Mouse (Mus musculus): Measurements from ENCODE around the gene Golga3. TPM values are rescaled to one million over a fixed set of nuclear protein-coding genes. Genes with fewer than 3 reads are reported as not detected.
A peak's percentile ranks its signal among the peaks of the same experiment; 100 is the strongest.

Golga3 gene
- 21.0 and 26.0 TPM in 2 replicates for polyA plus RNA-seq (2014; fragmentation: Nextera tagmentation; extraction: Ambion mirVana)

DNA sequence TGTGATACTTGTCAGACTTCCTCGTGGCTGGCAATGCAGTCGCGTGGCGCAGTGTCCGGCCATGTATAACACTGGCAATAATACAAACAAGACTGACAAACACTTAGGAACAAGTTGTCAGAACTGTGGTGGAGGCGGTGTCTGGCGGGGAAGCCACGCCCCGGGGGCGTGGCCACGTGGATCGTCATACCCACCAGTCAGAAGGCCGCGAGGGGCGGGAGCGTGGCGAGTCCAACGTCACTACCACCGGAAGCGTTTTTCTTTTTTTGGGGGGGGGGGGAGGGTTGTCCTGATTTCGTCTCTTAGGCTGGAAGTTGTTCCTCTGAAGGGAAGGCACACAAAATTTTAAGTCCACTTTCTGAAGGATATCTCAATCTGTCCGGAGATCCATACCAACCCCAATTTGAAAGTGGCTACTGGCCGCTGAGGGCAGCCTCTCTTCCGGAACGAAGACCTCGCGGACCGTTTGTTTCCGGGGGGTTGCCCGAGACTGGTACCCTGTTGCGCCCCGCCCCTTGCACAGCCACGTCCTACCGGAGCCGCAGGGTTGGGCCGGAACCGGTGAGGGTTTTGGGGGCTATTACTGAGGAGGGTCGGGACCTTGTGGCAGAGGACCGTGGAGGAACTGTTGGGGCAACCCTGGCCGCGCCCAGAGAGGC is at the start of gene Golga3:
Gene Golga3 (plus strand): TSS at position 340 of the 659 bp plus-strand sequence.
- H3K27me3 ChIP-seq (ENCODE audit: control insufficient read depth, insufficient read depth, low read length): no peaks in the 10 kb centered on the region
- no peaks in the 10 kb centered on the region for H3K4me1 ChIP-seq (replicated peaks; ENCODE audit: control insufficient read depth, insufficient read depth, low read length)
- peak within 1 kb of the TSS; percentile 64 for H3K4me2 ChIP-seq (replicated peaks; ENCODE audit: low read depth, low read length)
- peak within 1 kb of the TSS; percentile 82 for H3K4me3 ChIP-seq (ENCODE audit: low read depth, low read length)
- H3K9ac ChIP-seq (ENCODE audit: low read depth, low read length): peak within 1 kb of the TSS; percentile 89
- no peaks in the 10 kb centered on the region for H3K9me3 ChIP-seq (ENCODE audit: control insufficient read depth, low read length)
- ATAC-seq (ENCODE audit: low FRiP score) (peak; percentile 98), DNase-seq (ENCODE audit: low spot score) (peak; percentile 98)
- H3K36me3 ChIP-seq (ENCODE audit: control insufficient read depth, insufficient read depth, low read length): no peaks in the 10 kb centered on the region
- under 1% methylated on average over 41 of the region's 41 CpGs for WGBS
- H3K27ac ChIP-seq (ENCODE audit: low read depth, low read length): peak within 1 kb of the TSS; percentile 27; the same call in 1 of the 2 replicates

DNA sequence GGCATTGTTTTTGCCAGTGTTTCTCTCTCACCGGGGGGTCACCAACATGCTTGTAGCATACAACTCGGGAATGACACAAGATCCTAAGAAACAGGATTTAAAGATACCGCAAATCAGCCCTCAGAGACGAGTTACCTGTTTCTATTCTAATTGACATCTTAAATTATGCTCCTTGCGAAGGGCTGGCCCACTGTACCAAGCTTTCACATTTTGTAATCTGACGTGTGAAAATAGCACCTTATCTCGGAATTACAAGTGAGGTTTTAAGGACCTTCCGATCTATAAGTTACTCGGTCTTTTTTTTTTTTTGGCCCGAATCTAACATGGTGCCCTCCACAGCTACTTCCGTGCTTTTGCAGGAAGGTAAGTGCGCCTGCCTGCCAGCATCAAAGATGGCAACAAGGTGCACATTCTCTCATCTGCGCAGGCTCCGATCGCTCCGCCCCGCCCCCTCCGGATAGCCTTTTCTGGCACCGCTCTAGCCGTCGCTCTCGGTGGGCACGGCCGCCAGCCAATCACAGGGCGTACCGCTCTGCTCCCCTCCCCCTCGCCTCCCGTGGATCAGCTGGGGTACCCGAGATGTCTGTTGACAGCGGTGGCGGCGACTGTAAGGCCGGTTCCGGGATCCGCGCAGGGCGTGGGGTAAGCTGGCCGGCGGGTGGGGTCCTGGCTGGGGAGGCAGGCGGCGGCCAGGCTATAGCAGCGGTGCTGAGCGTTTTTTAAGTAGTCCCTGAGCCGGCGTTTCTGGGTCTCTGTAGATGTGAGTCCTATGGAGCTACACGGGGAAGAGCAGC is 41.0 kb upstream of the Golga3 start, which contains the start of gene Chfr:
Gene Chfr (plus strand): TSS at position 550 of the 794 bp plus-strand sequence.
- Histone ChIP-seq H3K4me3 (ENCODE audit: low read depth, low read length) (peak within 1 kb of the TSS; percentile 85), H3K4me1 (replicated peaks; ENCODE audit: control insufficient read depth, insufficient read depth, low read length) (no peaks in the 10 kb centered on the region), H3K36me3 (ENCODE audit: control insufficient read depth, insufficient read depth, low read length) (peaks cover 4% of the 10 kb centered on the region; the same call in 1 of the 2 replicates), H3K9ac (ENCODE audit: low read depth, low read length) (peak within 1 kb of the TSS; percentile 75), H3K9me3 (ENCODE audit: control insufficient read depth, low read length) (no peaks in the 10 kb centered on the region), H3K4me2 (replicated peaks; ENCODE audit: low read depth, low read length) (peak within 1 kb of the TSS; percentile 71), H3K27me3 (ENCODE audit: control insufficient read depth, insufficient read depth, low read length) (no peaks in the 10 kb centered on the region), H3K27ac (ENCODE audit: low read depth, low read length) (peak within 1 kb of the TSS; percentile 54)
- DNase-seq (ENCODE audit: low spot score) (peak; percentile 98), ATAC-seq (ENCODE audit: low FRiP score) (peak; percentile 100)
- WGBS: 3% methylated on average over 46 of the region's 46 CpGs

DNA sequence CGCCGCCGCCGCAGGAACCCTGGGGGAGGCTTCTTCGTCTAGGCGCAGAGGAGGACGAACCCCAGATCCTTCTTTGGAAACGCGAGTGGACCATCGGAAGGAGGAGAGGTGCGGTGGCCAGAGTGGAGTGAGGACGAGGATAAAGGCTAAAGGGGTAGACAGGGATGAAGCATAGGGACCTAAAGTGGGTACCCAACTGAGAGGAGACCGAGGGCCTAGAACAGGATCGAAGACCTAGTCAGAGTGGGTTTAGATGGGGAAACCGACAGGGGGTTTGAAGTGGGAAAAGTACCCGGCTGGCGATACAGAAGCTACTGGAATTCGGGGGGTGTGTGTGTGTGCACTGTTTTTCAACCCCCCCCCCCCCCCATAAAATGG is 40.4 kb upstream of the Golga3 start:
- 8% methylated on average over 18 of the region's 18 CpGs for WGBS
- Histone ChIP-seq H3K4me3 (ENCODE audit: low read depth, low read length) (peak overlapping the region; percentile 85), H3K9me3 (ENCODE audit: control insufficient read depth, low read length) (no peaks in the 10 kb centered on the region), H3K4me2 (replicated peaks; ENCODE audit: low read depth, low read length) (peak overlapping the region; percentile 71), H3K9ac (ENCODE audit: low read depth, low read length) (peak overlapping the region; percentile 75), H3K27me3 (ENCODE audit: control insufficient read depth, insufficient read depth, low read length) (no peaks in the 10 kb centered on the region), H3K4me1 (replicated peaks; ENCODE audit: control insufficient read depth, insufficient read depth, low read length) (no peaks in the 10 kb centered on the region), H3K27ac (ENCODE audit: low read depth, low read length) (peak overlapping the region; percentile 54), H3K36me3 (ENCODE audit: control insufficient read depth, insufficient read depth, low read length) (no peaks in the 10 kb centered on the region)
- ATAC-seq (ENCODE audit: low FRiP score) (peak; percentile 47; the same call in 1 of the 2 replicates), DNase-seq (ENCODE audit: low spot score) (no peak)

DNA sequence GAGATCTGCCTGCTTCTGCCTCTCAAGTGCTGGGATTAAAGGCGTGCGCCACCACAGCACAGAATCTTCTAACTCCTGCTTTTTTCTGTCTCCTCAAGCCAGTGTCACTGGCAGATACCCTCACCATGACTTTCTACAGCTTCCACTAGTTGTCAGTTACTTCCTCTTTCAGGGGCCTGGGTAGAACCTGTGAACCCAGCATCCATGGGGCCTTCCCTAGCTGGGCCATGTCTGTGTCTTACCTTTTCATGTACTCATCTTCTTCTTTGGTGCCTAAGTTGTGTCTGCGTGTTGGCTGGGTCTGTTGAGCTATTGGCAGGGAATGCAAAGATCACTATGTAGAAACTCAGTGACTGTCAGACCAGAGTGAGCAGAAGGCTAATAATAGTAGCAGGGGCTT is 38.7 kb upstream of the Golga3 start:
- H3K27me3 ChIP-seq (ENCODE audit: control insufficient read depth, insufficient read depth, low read length): no peaks in the 10 kb centered on the region
- H3K4me1 ChIP-seq (replicated peaks; ENCODE audit: control insufficient read depth, insufficient read depth, low read length): no peaks in the 10 kb centered on the region
- no peak overlapping the region for H3K27ac ChIP-seq (ENCODE audit: low read depth, low read length)
- no peak overlapping the region for H3K4me2 ChIP-seq (replicated peaks; ENCODE audit: low read depth, low read length)
- no peak for DNase-seq (ENCODE audit: low spot score)
- H3K9ac ChIP-seq (ENCODE audit: low read depth, low read length): no peak overlapping the region
- no peak overlapping the region for H3K4me3 ChIP-seq (ENCODE audit: low read depth, low read length)
- WGBS: 91% methylated on average over 3 of the region's 3 CpGs
- H3K9me3 ChIP-seq (ENCODE audit: control insufficient read depth, low read length): no peaks in the 10 kb centered on the region
- 0 out of 2 replicates have a peak, but pooled peaks cover 2% of the 10 kb centered on the region for H3K36me3 ChIP-seq (ENCODE audit: control insufficient read depth, insufficient read depth, low read length)
- no peak for ATAC-seq (ENCODE audit: low FRiP score)

DNA sequence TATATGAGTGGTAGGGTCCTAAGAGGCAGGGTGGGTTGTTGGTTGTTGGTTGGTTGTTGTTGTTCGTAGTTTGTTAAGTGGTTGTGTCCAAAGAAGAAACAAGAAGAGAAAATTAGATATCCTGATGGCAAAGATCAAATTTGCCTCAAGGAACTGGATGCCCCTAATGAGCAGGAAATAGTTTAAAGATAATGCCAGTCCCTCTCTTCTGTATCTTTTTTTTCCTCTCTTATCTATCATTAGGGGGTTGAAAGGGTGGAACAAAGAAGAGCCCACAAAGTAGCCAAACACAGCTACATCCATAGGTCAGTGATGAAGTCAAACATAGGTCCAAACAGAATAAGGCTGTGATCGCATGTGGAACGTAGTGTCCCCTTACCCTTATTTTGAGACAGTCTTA is 37.2 kb upstream of the Golga3 start:
- DNase-seq (ENCODE audit: low spot score): no peak
- Histone ChIP-seq H3K4me3 (ENCODE audit: low read depth, low read length) (no peak overlapping the region), H3K27ac (ENCODE audit: low read depth, low read length) (no peak overlapping the region), H3K36me3 (ENCODE audit: control insufficient read depth, insufficient read depth, low read length) (0 out of 2 replicates have a peak, but pooled peaks cover 2% of the 10 kb centered on the region), H3K4me2 (replicated peaks; ENCODE audit: low read depth, low read length) (no peak overlapping the region), H3K9ac (ENCODE audit: low read depth, low read length) (no peak overlapping the region), H3K4me1 (replicated peaks; ENCODE audit: control insufficient read depth, insufficient read depth, low read length) (no peaks in the 10 kb centered on the region), H3K9me3 (ENCODE audit: control insufficient read depth, low read length) (no peaks in the 10 kb centered on the region), H3K27me3 (ENCODE audit: control insufficient read depth, insufficient read depth, low read length) (no peaks in the 10 kb centered on the region)
- 97% methylated on average over 3 of the region's 3 CpGs for WGBS
- ATAC-seq (ENCODE audit: low FRiP score): no peak

DNA sequence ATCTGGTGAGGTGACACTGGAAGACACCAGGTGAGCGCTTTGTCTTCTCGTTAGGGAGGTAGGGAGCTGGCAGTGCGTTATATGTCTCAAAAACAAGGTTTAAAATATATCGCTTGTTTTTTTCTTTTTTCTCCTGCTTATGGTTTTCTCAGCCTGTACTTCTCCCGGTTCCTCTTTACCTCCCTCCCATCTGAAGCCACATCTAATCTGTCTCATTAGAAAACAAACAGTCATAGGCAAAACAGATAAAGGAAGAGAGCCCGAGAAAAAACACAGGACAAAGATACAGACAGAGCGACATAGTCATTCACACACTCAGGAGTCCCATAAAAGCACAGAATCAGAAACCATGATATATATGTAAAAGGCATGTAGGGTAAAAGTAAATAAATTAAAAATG is 36.1 kb upstream of the Golga3 start:
- Histone ChIP-seq H3K4me2 (replicated peaks; ENCODE audit: low read depth, low read length) (no peak overlapping the region), H3K9ac (ENCODE audit: low read depth, low read length) (no peak overlapping the region), H3K4me3 (ENCODE audit: low read depth, low read length) (no peak overlapping the region), H3K27ac (ENCODE audit: low read depth, low read length) (no peak overlapping the region), H3K36me3 (ENCODE audit: control insufficient read depth, insufficient read depth, low read length) (0 out of 2 replicates have a peak, but pooled peaks cover 2% of the 10 kb centered on the region), H3K9me3 (ENCODE audit: control insufficient read depth, low read length) (no peaks in the 10 kb centered on the region), H3K4me1 (replicated peaks; ENCODE audit: control insufficient read depth, insufficient read depth, low read length) (no peaks in the 10 kb centered on the region), H3K27me3 (ENCODE audit: control insufficient read depth, insufficient read depth, low read length) (no peaks in the 10 kb centered on the region)
- 96% methylated on average over 7 of the region's 7 CpGs for whole genome bisulfite sequencing
- ATAC-seq (ENCODE audit: low FRiP score) (no peak), DNase-seq (ENCODE audit: low spot score) (no peak)

DNA sequence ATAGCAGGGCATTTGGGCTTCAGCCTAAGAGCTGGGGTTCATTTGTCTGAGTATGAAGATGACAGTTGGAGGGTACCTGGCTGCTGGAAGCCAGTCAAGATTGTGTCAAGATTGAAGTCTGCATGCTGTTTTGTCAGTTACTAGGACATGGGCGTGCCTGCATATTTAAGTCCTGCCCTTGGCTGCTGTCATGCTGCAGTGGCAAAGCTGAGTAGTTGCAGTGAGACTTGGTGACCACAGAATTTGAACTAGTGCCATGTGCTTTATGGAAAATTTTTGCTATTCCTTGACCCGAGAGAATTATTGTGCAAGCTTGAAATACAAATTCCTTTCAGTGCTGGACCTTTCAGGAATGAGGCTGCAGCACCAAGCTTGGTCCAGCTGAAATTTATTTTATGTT is 34.2 kb upstream of the Golga3 start:
- H3K36me3 ChIP-seq (ENCODE audit: control insufficient read depth, insufficient read depth, low read length): 0 out of 2 replicates have a peak, but pooled peaks cover 5% of the 10 kb centered on the region
- no peak for DNase-seq (ENCODE audit: low spot score)
- no peak for ATAC-seq (ENCODE audit: low FRiP score)
- no peaks in the 10 kb centered on the region for H3K4me1 ChIP-seq (replicated peaks; ENCODE audit: control insufficient read depth, insufficient read depth, low read length)
- no peak overlapping the region for H3K4me2 ChIP-seq (replicated peaks; ENCODE audit: low read depth, low read length)
- WGBS: 91% methylated on average over 2 of the region's 2 CpGs
- no peak overlapping the region for H3K4me3 ChIP-seq (ENCODE audit: low read depth, low read length)
- H3K9me3 ChIP-seq (ENCODE audit: control insufficient read depth, low read length): no peaks in the 10 kb centered on the region
- no peak overlapping the region for H3K9ac ChIP-seq (ENCODE audit: low read depth, low read length)
- no peak overlapping the region for H3K27ac ChIP-seq (ENCODE audit: low read depth, low read length)
- no peaks in the 10 kb centered on the region for H3K27me3 ChIP-seq (ENCODE audit: control insufficient read depth, insufficient read depth, low read length)

DNA sequence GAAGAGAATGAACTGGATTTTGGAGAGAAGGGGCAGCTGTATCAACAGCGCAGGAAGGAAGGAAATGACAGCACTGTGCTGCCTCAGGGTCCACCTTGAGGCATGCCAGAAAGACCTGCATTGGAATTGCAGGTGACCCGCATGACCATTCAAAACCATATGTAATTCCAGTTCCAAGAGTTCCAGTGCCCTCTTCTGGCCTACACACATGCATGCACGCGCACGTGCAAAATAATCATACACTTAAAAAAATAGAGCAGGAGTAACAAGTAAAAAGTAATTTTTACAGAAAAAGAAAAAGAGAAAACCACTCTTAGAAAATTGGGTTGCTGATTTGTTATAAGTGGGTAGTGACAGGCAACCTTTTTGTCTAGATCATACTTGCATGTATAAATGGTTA is 33.5 kb upstream of the Golga3 start:
- no peaks in the 10 kb centered on the region for H3K9me3 ChIP-seq (ENCODE audit: control insufficient read depth, low read length)
- H3K27ac ChIP-seq (ENCODE audit: low read depth, low read length): no peak overlapping the region
- H3K9ac ChIP-seq (ENCODE audit: low read depth, low read length): no peak overlapping the region
- DNase-seq (ENCODE audit: low spot score) (no peak), ATAC-seq (ENCODE audit: low FRiP score) (no peak)
- 0 out of 2 replicates have a peak, but pooled peaks cover 5% of the 10 kb centered on the region for H3K36me3 ChIP-seq (ENCODE audit: control insufficient read depth, insufficient read depth, low read length)
- no peaks in the 10 kb centered on the region for H3K4me1 ChIP-seq (replicated peaks; ENCODE audit: control insufficient read depth, insufficient read depth, low read length)
- H3K27me3 ChIP-seq (ENCODE audit: control insufficient read depth, insufficient read depth, low read length): no peaks in the 10 kb centered on the region
- 91% methylated on average over 5 of the region's 5 CpGs for WGBS
- H3K4me2 ChIP-seq (replicated peaks; ENCODE audit: low read depth, low read length): no peak overlapping the region
- H3K4me3 ChIP-seq (ENCODE audit: low read depth, low read length): no peak overlapping the region

Measured in hindbrain, embryonic 11.5 days (tissue).